Mouse (Mus musculus) neutrophil, adult 5-6 weeks (primary cell): Measurements from ENCODE around the gene Gng10. TPM values are rescaled to one million over a fixed set of nuclear protein-coding genes. Genes with fewer than 3 reads are reported as not detected.

Experiments used
- ATAC-seq: fragments of 151-379, 151-347 bp; 2 replicates; pipeline ENCODE4 v1.8.0; 2017; ENCODE audit warnings: mild to moderate bottlenecking, moderate TSS enrichment; ENCODE audit not compliant: insufficient number of reproducible peaks, poor library complexity, low FRiP score, severe bottlenecking; ENCODE audit errors: extremely low read depth
- total RNA-seq: library from RNA; stranded (forward); fragments of 200-1000 nt; gene quantifications from 2 replicates; pipeline ENCODE4 v1.2.3, GENCODE M21; 2017

The Gng10 gene
- 48.6 and 51.3 TPM in 2 replicates for total RNA-seq

- ATAC-seq, result peak; percentile 47
Measured at GRCm38 (mm10) chr4:59034918-59035785, at the start of gene Gng10. TSS of gene Gng10 (plus strand) at chr4:59035088.

- peak; percentile 58 for ATAC-seq
Measured at GRCm38 (mm10) chr4:58985157-58985648, 49.7 kb upstream of the Gng10 start.

GRCm38 (mm10) chr4:58986540-58987190 lies 48.2 kb upstream of the Gng10 start, which contains the start of gene Ptgr1:
TSS of gene Ptgr1 (minus strand) at chr4:58987119.
- ATAC-seq, result no peak

- ATAC-seq, result no peak
Measured at GRCm38 (mm10) chr4:58989303-58989898, 45.5 kb upstream of the Gng10 start.

GRCm38 (mm10) chr4:58990609-58991434 lies 44.1 kb upstream of the Gng10 start:
- ATAC-seq, result no peak

- ATAC-seq, result no peak
Measured at GRCm38 (mm10) chr4:58992195-58992594, 42.7 kb upstream of the Gng10 start.

- no peak for ATAC-seq
Measured at GRCm38 (mm10) chr4:58994762-58995161, 40.1 kb upstream of the Gng10 start, which contains the start of gene Dnajc25. TSS of gene Dnajc25 (plus strand) at chr4:58995062.

- ATAC-seq, result no peak
Measured at GRCm38 (mm10) chr4:58995251-58995693, 39.6 kb upstream of the Gng10 start.

- ATAC-seq, result no peak
Measured at GRCm38 (mm10) chr4:58997081-58997480, 37.8 kb upstream of the Gng10 start.

- no peak for ATAC-seq
Measured at GRCm38 (mm10) chr4:58998688-58999087, 36.2 kb upstream of the Gng10 start.

- ATAC-seq, result peak; percentile 65; the same call in 1 of the 2 replicates
Measured at GRCm38 (mm10) chr4:58999686-59000085, 35.2 kb upstream of the Gng10 start.

GRCm38 (mm10) chr4:59000614-59001013 lies 34.3 kb upstream of the Gng10 start:
- ATAC-seq, result no peak

GRCm38 (mm10) chr4:59002948-59003805 lies 31.7 kb upstream of the Gng10 start, which contains the start of gene Gm20503:
TSS of gene Gm20503 (plus strand) at chr4:59003210.
- ATAC-seq, result peak; percentile 84

- no peak for ATAC-seq
Measured at GRCm38 (mm10) chr4:59003806-59004200, 31.1 kb upstream of the Gng10 start.

- no peak for ATAC-seq
Measured at GRCm38 (mm10) chr4:59006211-59006610, 28.7 kb upstream of the Gng10 start.

- ATAC-seq, result no peak
Measured at GRCm38 (mm10) chr4:59007016-59007415, 27.9 kb upstream of the Gng10 start.

GRCm38 (mm10) chr4:59007974-59008373 lies 26.9 kb upstream of the Gng10 start:
- no peak for ATAC-seq

- peak; percentile 54 for ATAC-seq
Measured at GRCm38 (mm10) chr4:59009186-59009585, 25.7 kb upstream of the Gng10 start.
